Mouse (Mus musculus) thymus, postnatal 36 days (tissue): ENCODE results near the gene Slamf9.

Source experiments
- DNase-seq, 2 experiments: peaks; one replicate each; pipeline ENCODE4 v3.0.0; 2022; ENCODE audit warnings: mixed read lengths in 2 of 2

Gene Slamf9

GRCm38 (mm10) chr1:172514551-172515268, 39.6 kb downstream of the Slamf9 start:
- peak in 1 of 2 experiments; percentile 4 for DNase-seq

GRCm38 (mm10) chr1:172515396-172515795, 40.2 kb downstream of the Slamf9 start:
- DNase-seq = peak in 1 of 2 experiments; percentile 9

GRCm38 (mm10) chr1:172518013-172518412, 42.9 kb downstream of the Slamf9 start:
- peak in 1 of 2 experiments; percentile 14 for DNase-seq

- no peak for DNase-seq
Observed at GRCm38 (mm10) chr1:172519644-172520043, 44.5 kb downstream of the Slamf9 start.

GRCm38 (mm10) chr1:172520576-172521440, 45.6 kb downstream of the Slamf9 start, which contains the start of gene Cfap45:
Gene Cfap45 (plus strand): TSS chr1:172520801.
- DNase-seq = peak; percentile 88 to 92

GRCm38 (mm10) chr1:172522524-172522923, 47.4 kb downstream of the Slamf9 start:
- DNase-seq = no peak

GRCm38 (mm10) chr1:172523699-172524101, 48.5 kb downstream of the Slamf9 start:
- DNase-seq = no peak

- no peak for DNase-seq
Observed at GRCm38 (mm10) chr1:172525027-172525764, 50.0 kb downstream of the Slamf9 start.

- DNase-seq = no peak
Observed at GRCm38 (mm10) chr1:172525971-172526370, 50.8 kb downstream of the Slamf9 start.

GRCm38 (mm10) chr1:172526380-172527081, 51.4 kb downstream of the Slamf9 start:
- no peak for DNase-seq

GRCm38 (mm10) chr1:172527431-172527830, 52.3 kb downstream of the Slamf9 start:
- DNase-seq = no peak
